Comparison of ENCODE assay signal across 8 mouse cellular contexts in the genomic region with DNA sequence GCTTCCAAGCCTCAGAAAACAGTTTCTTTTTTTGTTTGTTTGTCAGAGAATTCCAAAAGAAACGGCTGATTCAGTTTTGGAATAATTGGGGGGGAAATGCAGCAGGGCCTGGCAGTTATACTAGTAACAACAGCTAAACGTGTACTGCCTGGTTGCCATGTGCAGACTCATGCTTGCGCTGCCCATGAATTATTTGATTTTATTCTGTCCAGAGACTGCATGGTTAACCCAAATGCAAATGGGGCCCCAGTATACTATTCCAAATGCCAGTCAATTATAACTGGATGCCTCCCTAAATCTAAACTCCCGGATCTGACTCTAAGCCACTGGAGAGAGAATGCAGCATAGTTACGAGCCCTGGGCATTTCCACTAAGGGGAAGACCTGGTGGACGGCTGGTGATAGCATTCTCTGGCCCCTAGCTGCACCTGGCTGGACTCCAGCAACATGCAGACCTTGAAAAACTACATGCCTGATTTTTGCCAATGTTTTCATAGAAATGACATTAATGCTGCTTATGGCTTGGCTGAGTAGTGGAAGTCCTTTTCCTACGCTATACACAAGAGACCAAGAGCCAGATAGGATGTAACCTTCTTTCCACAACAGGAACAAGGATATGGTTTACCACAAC. TPM values are rescaled to one million over a fixed set of nuclear protein-coding genes. Genes with fewer than 3 reads are reported as not detected.
DNase-seq lines count a peak whose midpoint lies in the region; ATAC-seq and TF ChIP-seq lines count a peak whose summit lies in the region.

No protein-coding gene starts in this region.

- no peak for TF ChIP-seq CTCF in intestine, postnatal 0 days (IDR thresholded peaks at IDR 0.05; ENCODE audit: low read depth)
- no peak for TF ChIP-seq CTCF in olfactory bulb, adult 2 months (IDR thresholded peaks at IDR 0.05; ENCODE audit: insufficient read depth, low read depth, low read length)

- DNase-seq in liver, embryonic 11.5 days (ENCODE audit: low spot score) = no peak
- no peak for DNase-seq in liver
- DNase-seq in embryo, embryonic 10 days (ENCODE audit: low spot score) = no peak
- no peak for DNase-seq in gastrocnemius, adult 8-10 months (ENCODE audit: low spot score in 2 of 2)
- DNase-seq in kidney, adult 18-20 months = no peak

- H3K36me3 ChIP-seq in liver, embryonic 11.5 days (ENCODE audit: control insufficient read depth, insufficient read depth, low read length) = no peaks in the 10 kb centered on the region
- H3K36me3 ChIP-seq in embryonic facial prominence, embryonic 12.5 days = no peaks in the 10 kb centered on the region
- no peaks in the 10 kb centered on the region for H3K36me3 ChIP-seq in intestine, postnatal 0 days (ENCODE audit: control insufficient read depth, insufficient read depth)

- H3K4me1 ChIP-seq in liver, embryonic 11.5 days (replicated peaks; ENCODE audit: control insufficient read depth, insufficient read depth, low read length) = no peaks in the 10 kb centered on the region
- H3K4me1 ChIP-seq in embryonic facial prominence, embryonic 12.5 days = peaks cover 8% of the 10 kb centered on the region; the same call in 1 of the 2 replicates
- H3K4me1 ChIP-seq in intestine, postnatal 0 days (replicated peaks; ENCODE audit: control insufficient read depth, insufficient read depth, low read length) = no peaks in the 10 kb centered on the region
- no peaks in the 10 kb centered on the region for H3K4me1 ChIP-seq in olfactory bulb, adult 2 months (ENCODE audit: control insufficient read depth, insufficient read depth, low read length)

- H3K27me3 ChIP-seq in liver, embryonic 11.5 days (replicated peaks; ENCODE audit: control insufficient read depth, insufficient read depth, low read length) = peaks cover 30% of the 10 kb centered on the region
- peaks cover 18% of the 10 kb centered on the region for H3K27me3 ChIP-seq in embryonic facial prominence, embryonic 12.5 days
- H3K27me3 ChIP-seq in intestine, postnatal 0 days (replicated peaks; ENCODE audit: control insufficient read depth, insufficient read depth, low read length) = no peaks in the 10 kb centered on the region; the same call in 1 of the 2 replicates

- 61% methylated on average over 7 of the region's 7 CpGs for WGBS in liver, embryonic 11.5 days
- WGBS in embryonic facial prominence, embryonic 12.5 days = 35% methylated on average over 7 of the region's 7 CpGs
- WGBS in intestine, postnatal 0 days = 58% methylated on average over 7 of the region's 7 CpGs
- 30% methylated on average over 7 of the region's 7 CpGs for WGBS in olfactory bulb, adult 2 months

- H3K27ac ChIP-seq in liver, embryonic 11.5 days (ENCODE audit: low read depth, low read length) = no peak overlapping the region
- peak overlapping the region; percentile 77; the same call in 1 of the 2 replicates for H3K27ac ChIP-seq in embryonic facial prominence, embryonic 12.5 days
- no peak overlapping the region for H3K27ac ChIP-seq in intestine, postnatal 0 days (ENCODE audit: low read depth, low read length)
- H3K27ac ChIP-seq in olfactory bulb, adult 2 months (ENCODE audit: insufficient read depth, low read depth, low read length) = peak overlapping the region; percentile 95

- peak overlapping the region; percentile 56 for H3K4me3 ChIP-seq in liver, embryonic 11.5 days (ENCODE audit: low read depth, low read length)
- H3K4me3 ChIP-seq in embryonic facial prominence, embryonic 12.5 days = peak overlapping the region; percentile 66
- H3K4me3 ChIP-seq in intestine, postnatal 0 days (ENCODE audit: low read depth, low read length) = peak overlapping the region; percentile 51
- peak overlapping the region; percentile 68 for H3K4me3 ChIP-seq in olfactory bulb, adult 2 months (ENCODE audit: insufficient read depth, low read depth, low read length)

- H3K9ac ChIP-seq in liver, embryonic 11.5 days (ENCODE audit: low read depth, low read length) = no peak overlapping the region
- peak overlapping the region; percentile 63 for H3K9ac ChIP-seq in embryonic facial prominence, embryonic 12.5 days
- no peak overlapping the region for H3K9ac ChIP-seq in intestine, postnatal 0 days (ENCODE audit: low read depth, low read length)

- ATAC-seq in liver, embryonic 11.5 days (replicated peaks; ENCODE audit: low FRiP score) = no peak
- ATAC-seq in embryonic facial prominence, embryonic 12.5 days (ENCODE audit: insufficient number of reproducible peaks, insufficient read depth, low FRiP score, low TSS enrichment) = no peak
- ATAC-seq in intestine, postnatal 0 days = no peak

- no peaks in the 10 kb centered on the region for H3K9me3 ChIP-seq in liver, embryonic 11.5 days (ENCODE audit: control insufficient read depth, low read length)
- H3K9me3 ChIP-seq in embryonic facial prominence, embryonic 12.5 days = no peaks in the 10 kb centered on the region
- no peaks in the 10 kb centered on the region for H3K9me3 ChIP-seq in intestine, postnatal 0 days (ENCODE audit: control insufficient read depth)

- peak overlapping the region; percentile 85 for H3K4me2 ChIP-seq in liver, embryonic 11.5 days
- H3K4me2 ChIP-seq in embryonic facial prominence, embryonic 12.5 days (replicated peaks) = peak overlapping the region; percentile 79
- H3K4me2 ChIP-seq in intestine, postnatal 0 days (replicated peaks; ENCODE audit: low read depth) = peak overlapping the region; percentile 89

- no peak for TF ChIP-seq POLR2A in olfactory bulb, adult 2 months (IDR thresholded peaks at IDR 0.05; ENCODE audit: insufficient read depth, low read depth, low read length)

RNA-seq across cellular contexts. Expression of gene Tenm2, which starts 1.4 kb away (rescaled TPM):
- polyA plus RNA-seq in liver, embryonic 11.5 days (2014; fragmentation: Nextera tagmentation; extraction: Ambion mirVana) = 0.40 and 0.78 TPM in 2 replicates
- 3.4 and 3.8 TPM in 2 replicates for polyA plus RNA-seq in embryonic facial prominence, embryonic 12.5 days (2016; fragmentation: Nextera tagmentation; extraction: Ambion mirVana)
- 0.12 and 0.26 TPM in 2 replicates for polyA plus RNA-seq in intestine, postnatal 0 days (2015; fragmentation: Nextera tagmentation; extraction: Ambion mirVana)
- not detected in 2 replicates for polyA plus RNA-seq in olfactory bulb, adult 2 months (2012; ENCODE audit: insufficient read depth, insufficient read length, low replicate concordance, missing spikeins)
- under 1 TPM; 0.19 to 0.62 (median 0.31) TPM for total RNA-seq in gastrocnemius, adult 8-10 months (2022)

Comparison
In these comparisons a context has a peak if more than half of its experiments do, and no peak if none do; other contexts are left out.
1. H3K27ac ChIP-seq: peak in embryonic facial prominence, embryonic 12.5 days (single experiment) and olfactory bulb, adult 2 months (single experiment); none in liver, embryonic 11.5 days (single experiment) and intestine, postnatal 0 days (single experiment).
2. Peak in every context shown above with its lines, with median percentiles within 50 percentile points of each other: H3K4me2 ChIP-seq and H3K4me3 ChIP-seq.